8 mouse cellular contexts compared by ENCODE assay signal in the genomic region with DNA sequence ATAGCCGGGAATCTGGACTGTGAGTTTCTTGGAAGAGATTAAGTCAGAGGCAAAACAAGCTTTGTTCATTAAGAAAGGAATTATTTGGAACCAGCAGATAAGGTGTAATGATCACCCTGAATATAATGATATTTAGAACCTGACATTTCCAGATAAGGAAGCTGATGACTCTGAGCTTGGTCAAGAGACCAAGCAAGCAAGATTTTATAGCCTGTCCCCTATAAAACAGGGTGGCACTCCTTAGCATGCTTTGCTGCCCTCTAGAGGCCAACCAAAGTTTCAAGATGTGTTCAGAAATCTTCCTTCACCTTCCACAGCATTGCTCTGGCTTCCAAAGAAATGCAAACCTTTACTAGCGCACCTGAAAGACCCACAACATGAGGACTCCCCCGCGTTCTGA. TPM values are rescaled to one million over a fixed set of nuclear protein-coding genes. Genes with fewer than 3 reads are reported as not detected.
DNase-seq lines count a peak whose midpoint lies in the region; ATAC-seq lines count a peak whose summit lies in the region.

No protein-coding gene starts in this region.

- no peaks in the 10 kb centered on the region for H3K4me1 ChIP-seq in midbrain, embryonic 10.5 days
- H3K4me1 ChIP-seq in midbrain, embryonic 13.5 days (replicated peaks), result no peaks in the 10 kb centered on the region
- no peaks in the 10 kb centered on the region for H3K4me1 ChIP-seq in forebrain, embryonic 14.5 days (ENCODE audit: control insufficient read depth, insufficient read depth, low read length)
- no peaks in the 10 kb centered on the region for H3K4me1 ChIP-seq in midbrain, embryonic 15.5 days

- no peaks in the 10 kb centered on the region for H3K9me3 ChIP-seq in midbrain, embryonic 10.5 days (replicated peaks)
- H3K9me3 ChIP-seq in midbrain, embryonic 13.5 days, result no peaks in the 10 kb centered on the region
- H3K9me3 ChIP-seq in forebrain, embryonic 14.5 days (replicated peaks; ENCODE audit: control insufficient read depth, low read length), result no peaks in the 10 kb centered on the region
- H3K9me3 ChIP-seq in midbrain, embryonic 15.5 days, result no peaks in the 10 kb centered on the region

- H3K27ac ChIP-seq in midbrain, embryonic 10.5 days (replicated peaks), result no peak overlapping the region
- H3K27ac ChIP-seq in midbrain, embryonic 13.5 days, result no peak overlapping the region
- H3K27ac ChIP-seq in forebrain, embryonic 14.5 days (ENCODE audit: low read depth, low read length), result no peak overlapping the region
- H3K27ac ChIP-seq in midbrain, embryonic 15.5 days, result no peak overlapping the region

- no peak overlapping the region for H3K4me3 ChIP-seq in midbrain, embryonic 10.5 days
- no peak overlapping the region for H3K4me3 ChIP-seq in midbrain, embryonic 13.5 days (replicated peaks)
- H3K4me3 ChIP-seq in forebrain, embryonic 14.5 days (ENCODE audit: low read depth, low read length), result no peak overlapping the region
- no peak overlapping the region for H3K4me3 ChIP-seq in midbrain, embryonic 15.5 days

- no peaks in the 10 kb centered on the region for H3K36me3 ChIP-seq in midbrain, embryonic 10.5 days
- H3K36me3 ChIP-seq in midbrain, embryonic 13.5 days, result no peaks in the 10 kb centered on the region
- H3K36me3 ChIP-seq in forebrain, embryonic 14.5 days (ENCODE audit: control insufficient read depth, insufficient read depth, low read length), result no peaks in the 10 kb centered on the region
- H3K36me3 ChIP-seq in midbrain, embryonic 15.5 days (replicated peaks), result no peaks in the 10 kb centered on the region

- no peak for ATAC-seq in midbrain, embryonic 13.5 days
- ATAC-seq in forebrain, embryonic 14.5 days, result peak; percentile 62
- peak; percentile 78 for ATAC-seq in midbrain, embryonic 15.5 days (replicated peaks)

- no peak overlapping the region for H3K4me2 ChIP-seq in midbrain, embryonic 13.5 days (replicated peaks)
- H3K4me2 ChIP-seq in forebrain, embryonic 14.5 days (ENCODE audit: low read length), result no peak overlapping the region
- H3K4me2 ChIP-seq in midbrain, embryonic 15.5 days, result no peak overlapping the region

- no peak overlapping the region for H3K9ac ChIP-seq in midbrain, embryonic 13.5 days (replicated peaks)
- H3K9ac ChIP-seq in forebrain, embryonic 14.5 days (ENCODE audit: low read length), result no peak overlapping the region
- H3K9ac ChIP-seq in midbrain, embryonic 15.5 days, result no peak overlapping the region

- peak; percentile 16 for DNase-seq in midbrain, embryonic 10.5 days (ENCODE audit: low spot score)
- DNase-seq in adrenal gland, postnatal 36 days, result peak; percentile 44 to 78
- peak; percentile 64 for DNase-seq in forebrain, embryonic 14.5 days (ENCODE audit: low spot score)
- peak; percentile 38 to 46 for DNase-seq in kidney, adult 8-10 months
- DNase-seq in left cerebral cortex, postnatal 36 days (ENCODE audit: low spot score in 2 of 2), result peak; percentile 39 to 67
- DNase-seq in telencephalon, adult 2 months (ENCODE audit: low read depth, low spot score), result peak; percentile 35

- intact Hi-C loops in left cerebral cortex, postnatal 36 days (cut with DNase I), result loop anchor here (2.0 to 10.0 kb wide), 4 partner anchors 69 to 409 kb away; a partner anchor contains a TSS

- 54% methylated on average over 4 of the region's 4 CpGs for WGBS in midbrain, embryonic 10.5 days
- 54% methylated on average over 4 of the region's 4 CpGs for WGBS in midbrain, embryonic 13.5 days
- 59% methylated on average over 4 of the region's 4 CpGs for WGBS in forebrain, embryonic 14.5 days
- 53% methylated on average over 4 of the region's 4 CpGs for WGBS in midbrain, embryonic 15.5 days

- H3K27me3 ChIP-seq in midbrain, embryonic 10.5 days (ENCODE audit: low read depth, poor library complexity, severe bottlenecking), result no peaks in the 10 kb centered on the region
- H3K27me3 ChIP-seq in midbrain, embryonic 13.5 days, result no peaks in the 10 kb centered on the region
- no peaks in the 10 kb centered on the region for H3K27me3 ChIP-seq in forebrain, embryonic 14.5 days (replicated peaks; ENCODE audit: control insufficient read depth, insufficient read depth, low read length)
- H3K27me3 ChIP-seq in midbrain, embryonic 15.5 days (replicated peaks), result no peaks in the 10 kb centered on the region

RNA-seq across cellular contexts. Expression of a gene that starts 5.2 kb away (rescaled TPM):
- polyA plus RNA-seq in midbrain, embryonic 10.5 days (2016; fragmentation: Nextera tagmentation; extraction: Ambion mirVana), result not detected in 2 replicates
- polyA plus RNA-seq in midbrain, embryonic 13.5 days (2015; fragmentation: Nextera tagmentation; extraction: Ambion mirVana), result not detected in 2 replicates
- total RNA-seq in adrenal gland, postnatal 36 days (2021), result not detected
- polyA plus RNA-seq in forebrain, embryonic 14.5 days (2014; fragmentation: Nextera tagmentation; extraction: Ambion mirVana), result not detected in 2 replicates
- total RNA-seq in left cerebral cortex, postnatal 36 days (2021), result not detected
- polyA plus RNA-seq in midbrain, embryonic 15.5 days (2015; fragmentation: Nextera tagmentation; extraction: Ambion mirVana), result not detected in 2 replicates

RNA-seq across cellular contexts. Expression of a gene that starts 23.9 kb away (rescaled TPM):
- polyA plus RNA-seq in midbrain, embryonic 10.5 days (2016; fragmentation: Nextera tagmentation; extraction: Ambion mirVana), result not detected in 2 replicates
- polyA plus RNA-seq in midbrain, embryonic 13.5 days (2015; fragmentation: Nextera tagmentation; extraction: Ambion mirVana), result not detected in 2 replicates
- total RNA-seq in adrenal gland, postnatal 36 days (2021), result not detected
- not detected in 2 replicates for polyA plus RNA-seq in forebrain, embryonic 14.5 days (2014; fragmentation: Nextera tagmentation; extraction: Ambion mirVana)
- not detected for total RNA-seq in left cerebral cortex, postnatal 36 days (2021)
- not detected in 2 replicates for polyA plus RNA-seq in midbrain, embryonic 15.5 days (2015; fragmentation: Nextera tagmentation; extraction: Ambion mirVana)

RNA-seq across cellular contexts. Expression of a gene that starts 39.1 kb away (rescaled TPM):
- polyA plus RNA-seq in midbrain, embryonic 10.5 days (2016; fragmentation: Nextera tagmentation; extraction: Ambion mirVana), result not detected in 2 replicates
- 0.16 TPM in 1 of 2 replicates, not detected in the other for polyA plus RNA-seq in midbrain, embryonic 13.5 days (2015; fragmentation: Nextera tagmentation; extraction: Ambion mirVana)
- total RNA-seq in adrenal gland, postnatal 36 days (2021), result not detected
- polyA plus RNA-seq in forebrain, embryonic 14.5 days (2014; fragmentation: Nextera tagmentation; extraction: Ambion mirVana), result not detected in 2 replicates
- not detected for total RNA-seq in left cerebral cortex, postnatal 36 days (2021)
- 0.14 TPM in 1 of 2 replicates, not detected in the other for polyA plus RNA-seq in midbrain, embryonic 15.5 days (2015; fragmentation: Nextera tagmentation; extraction: Ambion mirVana)
